Mouse (Mus musculus): ENCODE results near the gene Ripk3.

Ripk3 gene

DNA sequence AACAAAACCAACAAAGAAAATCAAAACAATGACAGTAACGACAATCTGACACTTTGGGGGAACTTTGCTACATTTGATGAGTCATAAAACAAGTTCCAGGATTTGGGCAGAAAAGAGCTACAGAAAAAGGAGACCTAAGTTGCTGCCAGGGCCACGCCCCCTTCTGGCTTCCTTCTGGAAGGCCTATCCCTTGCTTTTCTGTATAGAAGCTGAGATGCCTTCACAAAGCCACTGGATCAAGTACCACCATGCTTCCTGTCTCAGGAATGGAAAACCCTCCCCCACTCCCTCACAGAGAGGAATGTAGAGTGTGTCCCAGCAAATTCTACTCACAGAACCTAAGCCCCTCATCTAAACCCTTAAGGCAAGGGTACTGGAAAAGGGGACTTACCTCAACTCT, 5.3 kb upstream of the Ripk3 start:
- no peak for DNase-seq

DNA sequence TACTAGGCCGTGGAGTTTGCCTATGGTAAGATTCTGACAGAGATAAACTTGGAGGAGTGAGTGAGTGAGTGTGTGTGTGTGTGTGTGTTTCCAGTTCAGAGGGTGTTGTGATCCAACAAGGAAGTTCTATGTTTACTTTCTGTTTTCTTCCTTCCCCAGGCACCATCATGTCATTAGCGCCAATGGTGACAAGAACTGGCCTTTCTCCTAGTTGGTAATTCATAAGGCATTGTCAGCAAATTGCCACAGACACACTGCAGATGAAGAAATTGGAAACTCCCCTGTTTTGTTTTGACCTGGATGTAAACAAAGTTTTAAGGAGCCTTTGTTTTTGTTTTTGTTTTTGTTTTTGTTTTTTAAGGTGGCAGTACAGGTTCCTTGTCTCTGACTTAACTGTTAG, 4.8 kb upstream of the Ripk3 start:
- DNase-seq: no peak

DNA sequence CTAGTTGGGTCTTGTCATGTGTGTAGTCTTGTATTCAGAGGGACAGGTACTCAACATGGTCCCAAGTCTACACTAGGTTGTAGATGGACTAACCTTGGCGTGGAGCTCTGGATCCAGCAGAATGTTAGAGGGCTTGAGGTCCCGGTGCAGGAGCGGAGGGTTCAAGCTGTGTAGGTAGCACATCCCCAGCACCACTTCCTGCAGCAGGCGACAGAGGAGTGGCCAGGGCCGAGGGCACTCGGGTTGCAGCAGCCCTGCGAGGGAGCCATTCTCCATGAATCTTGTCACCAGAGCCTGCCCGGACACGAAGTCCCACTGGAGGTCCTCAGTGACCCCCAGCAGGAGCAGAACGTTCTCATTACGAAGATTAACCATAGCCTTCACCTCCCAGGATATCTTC, 934 bp downstream of the Ripk3 start:
- peak; percentile 9 for DNase-seq

DNA sequence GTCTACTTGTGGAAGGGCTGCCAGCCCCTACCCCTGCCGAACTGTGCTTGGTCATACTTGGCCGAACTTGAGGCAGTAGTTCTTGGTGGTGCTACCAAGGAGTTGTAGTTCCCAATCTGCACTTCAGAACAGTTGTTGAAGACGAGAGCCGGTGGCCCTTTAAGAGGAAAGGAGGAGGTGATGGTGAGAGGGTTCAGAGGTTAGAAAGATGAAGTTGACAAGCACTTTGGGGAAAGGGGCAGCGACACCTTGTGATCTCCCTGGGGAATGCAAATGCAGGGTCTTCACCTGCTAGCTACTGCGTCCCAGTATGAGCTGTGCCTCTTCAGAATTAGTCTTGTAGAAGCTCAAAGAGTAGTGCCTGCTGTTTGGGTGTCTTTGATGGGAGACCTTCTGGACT, 3.5 kb downstream of the Ripk3 start:
- DNase-seq: peak; percentile 52

DNA sequence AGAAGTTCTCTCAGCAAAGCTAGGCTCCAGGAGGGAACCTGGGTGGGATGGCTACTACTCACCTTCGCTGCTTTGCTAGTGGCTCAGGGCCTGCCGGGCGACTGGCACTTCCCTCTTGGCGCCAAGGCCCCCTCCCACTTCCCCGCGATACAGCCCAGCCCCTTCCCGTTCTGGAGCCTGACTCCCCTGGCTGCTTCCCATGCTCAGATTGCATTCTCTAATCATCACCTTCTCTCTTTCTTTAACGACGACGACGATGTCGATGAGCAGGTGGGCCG, 4.8 kb downstream of the Ripk3 start, which contains the start of gene Adcy4:
Gene Adcy4, minus strand, starts transcription at position 138 of the 278 bp plus-strand sequence.
- DNase-seq: peak; percentile 2

DNA sequence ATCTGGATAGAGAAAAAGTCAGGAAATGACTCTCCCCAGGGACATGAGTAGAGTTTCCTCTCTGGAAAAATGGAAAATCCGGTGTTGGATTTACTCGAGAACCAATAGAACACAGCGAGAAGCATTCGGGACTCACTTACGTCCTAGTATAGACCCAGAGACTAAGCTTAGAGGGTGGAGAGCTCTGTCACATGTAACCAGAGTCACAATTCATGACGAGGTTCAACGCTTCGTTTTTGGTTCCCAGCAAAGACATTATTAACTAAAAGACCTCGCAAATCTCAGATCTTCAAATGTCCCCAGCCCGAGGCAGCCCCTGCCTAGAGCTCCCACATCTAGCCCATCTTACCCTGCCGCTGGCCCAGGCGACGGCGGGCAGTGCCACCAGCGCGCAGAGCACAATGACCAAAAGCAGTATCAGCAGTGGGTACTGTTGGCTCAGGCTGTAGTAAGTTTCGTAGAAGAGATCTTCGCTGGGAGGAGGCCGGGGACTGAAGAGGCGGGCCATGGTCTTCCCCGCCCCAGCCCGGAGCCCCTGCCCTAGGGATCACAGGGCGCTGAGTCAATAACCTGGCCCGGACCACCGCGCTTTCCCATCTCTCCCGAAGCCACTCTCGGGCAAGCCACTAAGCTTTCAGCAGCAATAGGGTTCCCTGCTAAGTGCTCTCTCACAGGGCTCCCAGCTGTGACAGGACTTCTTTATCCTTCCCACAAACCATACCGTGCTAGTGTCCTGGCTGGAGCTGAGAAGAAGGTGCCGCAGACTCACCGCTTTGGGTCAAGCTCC, 5.3 kb downstream of the Ripk3 start:
- DNase-seq: peak; percentile 2

DNA sequence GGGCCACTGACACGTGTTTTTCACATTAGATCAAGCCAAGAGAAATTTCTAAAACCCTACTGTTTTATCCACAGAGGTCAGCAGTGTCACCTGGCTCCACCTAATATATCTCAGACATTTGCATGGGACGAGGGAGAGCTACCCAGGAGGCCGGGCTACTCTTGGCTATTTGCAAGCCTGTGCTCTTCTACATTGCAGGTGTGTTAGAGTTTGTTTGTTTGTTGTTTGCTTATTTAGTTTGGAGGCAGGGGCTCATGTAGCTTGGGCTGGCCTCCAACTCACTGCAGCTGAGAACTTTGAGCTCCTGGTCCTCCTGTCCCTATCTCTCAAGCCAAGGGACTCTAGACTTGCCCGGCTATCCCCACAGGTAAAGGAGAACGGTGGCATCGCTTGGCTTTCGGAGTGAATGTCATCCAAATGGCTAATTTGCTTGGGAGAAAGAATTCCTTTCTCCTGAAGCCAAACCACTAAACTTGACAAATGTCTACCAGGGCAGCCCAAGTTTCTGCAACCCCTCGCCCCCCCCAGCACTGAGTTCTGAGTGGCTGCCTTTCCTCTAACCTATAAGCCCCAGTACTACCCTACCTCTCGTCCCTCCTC, 6.2 kb downstream of the Ripk3 start:
- peak; percentile 1 for DNase-seq

DNA sequence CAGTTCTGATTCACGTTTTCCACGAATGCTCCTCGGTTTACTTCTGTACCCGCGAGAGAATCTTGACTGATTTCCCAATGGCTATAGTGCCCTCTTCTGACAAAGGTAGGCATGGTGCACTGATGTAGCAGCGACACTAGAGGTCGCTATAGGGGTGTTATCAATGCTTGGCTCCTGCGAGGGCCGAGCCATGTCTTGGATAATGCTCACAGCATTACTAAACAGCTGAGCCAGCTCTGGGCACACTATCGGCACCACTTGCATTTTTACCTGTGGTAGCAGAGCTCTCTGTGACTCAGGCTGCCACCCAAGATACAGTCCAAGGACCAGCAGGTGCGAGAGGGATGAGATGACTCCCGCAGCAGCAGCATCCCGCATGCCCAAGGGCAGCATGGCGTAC, 7.4 kb downstream of the Ripk3 start:
- peak; percentile 59 for DNase-seq

DNA sequence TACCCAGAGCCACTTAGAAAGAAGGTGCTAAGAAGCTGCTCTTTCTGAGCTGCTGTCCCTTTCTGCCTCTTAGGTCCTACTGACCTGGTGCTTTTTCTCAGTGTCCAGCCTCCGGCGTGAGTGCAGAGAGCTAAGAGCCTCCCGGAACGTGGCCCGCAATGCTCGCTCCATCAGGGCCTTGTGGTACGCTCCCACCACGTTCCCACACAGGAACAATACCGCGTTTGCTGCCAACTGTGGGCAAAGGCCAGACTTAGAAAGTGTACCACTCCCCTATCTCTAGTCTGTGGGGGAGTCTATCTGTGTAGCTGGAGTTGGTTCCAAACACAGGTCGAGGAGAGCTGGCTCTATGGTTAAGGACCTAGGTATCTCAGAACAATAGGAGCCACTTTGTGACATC, 7.9 kb downstream of the Ripk3 start:
- DNase-seq: peak; percentile 2

DNA sequence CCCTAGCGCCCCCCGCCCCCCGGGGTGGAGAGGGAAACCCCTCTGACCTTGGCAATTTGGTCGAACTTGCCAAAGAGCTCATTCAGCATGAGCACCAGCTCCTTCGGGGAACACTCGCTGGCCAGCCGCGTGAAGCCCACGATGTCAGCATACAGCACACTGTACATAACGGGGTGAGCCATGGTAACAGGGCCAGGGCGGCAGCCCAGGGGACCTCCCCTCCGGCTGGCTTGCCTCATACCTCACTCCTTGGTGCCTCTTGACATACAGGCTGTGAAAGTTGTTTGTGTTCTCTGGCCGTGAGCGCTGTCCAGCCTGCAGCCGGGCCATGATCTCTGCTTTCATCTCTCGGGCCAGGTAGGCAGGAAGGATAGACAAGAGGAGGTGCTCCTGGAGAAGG, 9.0 kb downstream of the Ripk3 start:
- DNase-seq: peak; percentile 1

DNA sequence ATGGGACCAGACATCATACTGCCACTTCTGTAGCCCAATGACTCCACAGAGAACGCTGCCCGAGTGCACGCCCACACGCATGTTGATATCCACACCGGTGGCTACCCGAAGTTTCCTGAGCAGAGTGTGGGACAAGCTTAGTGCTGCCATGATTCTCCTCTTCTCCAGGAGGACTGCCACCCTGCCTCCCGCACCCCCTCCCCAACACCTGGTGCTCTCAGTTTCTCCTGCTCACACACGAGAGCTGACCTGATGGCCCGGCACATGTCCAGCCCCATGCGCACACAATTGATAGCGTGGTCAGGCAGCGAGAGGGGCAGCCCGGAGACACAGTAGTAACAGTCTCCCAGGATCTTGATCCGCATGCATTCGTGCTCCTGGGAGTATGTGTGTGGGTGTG, 10.0 kb downstream of the Ripk3 start:
- DNase-seq: peak; percentile 1

DNA sequence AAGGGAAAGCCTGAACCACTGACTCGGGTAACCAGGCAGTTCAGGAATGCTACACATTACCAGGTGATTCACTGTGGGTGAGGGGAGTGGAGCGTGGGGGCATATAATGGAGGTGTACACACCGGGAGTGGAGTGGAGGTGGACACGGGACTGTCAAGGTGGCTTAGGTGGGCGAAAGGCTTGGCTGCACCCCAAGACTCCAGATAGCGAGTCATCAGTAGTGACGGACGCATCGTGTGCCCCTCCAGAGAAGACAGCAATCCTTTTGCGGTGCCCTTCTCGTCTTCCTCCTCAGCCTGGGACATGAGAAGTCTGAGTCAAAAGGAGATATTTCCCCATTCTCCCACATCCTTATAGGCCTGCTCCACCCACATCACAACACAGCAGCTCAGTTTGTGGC, 10.9 kb downstream of the Ripk3 start:
- DNase-seq: peak; percentile 1

DNA sequence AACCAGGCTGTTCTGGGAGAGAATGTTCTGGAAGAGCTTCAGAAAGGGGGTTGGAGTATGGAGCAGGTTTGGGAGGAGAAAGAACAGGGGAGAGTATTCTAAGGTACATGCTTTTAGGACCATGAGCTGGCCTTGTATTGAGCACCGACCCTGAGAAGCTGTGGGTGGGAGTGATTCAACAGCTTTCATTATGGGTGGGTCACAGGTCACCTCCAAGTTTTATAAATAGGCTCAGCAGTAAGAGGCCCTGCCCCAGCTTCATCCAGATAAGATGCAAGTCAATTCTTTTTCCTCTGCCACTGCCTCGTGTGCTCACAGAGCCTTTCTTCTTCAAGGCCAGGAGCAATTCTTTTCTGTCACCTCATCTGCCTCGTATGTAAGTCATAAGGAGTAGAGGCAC, 11.5 kb downstream of the Ripk3 start:
- no peak for DNase-seq

DNA sequence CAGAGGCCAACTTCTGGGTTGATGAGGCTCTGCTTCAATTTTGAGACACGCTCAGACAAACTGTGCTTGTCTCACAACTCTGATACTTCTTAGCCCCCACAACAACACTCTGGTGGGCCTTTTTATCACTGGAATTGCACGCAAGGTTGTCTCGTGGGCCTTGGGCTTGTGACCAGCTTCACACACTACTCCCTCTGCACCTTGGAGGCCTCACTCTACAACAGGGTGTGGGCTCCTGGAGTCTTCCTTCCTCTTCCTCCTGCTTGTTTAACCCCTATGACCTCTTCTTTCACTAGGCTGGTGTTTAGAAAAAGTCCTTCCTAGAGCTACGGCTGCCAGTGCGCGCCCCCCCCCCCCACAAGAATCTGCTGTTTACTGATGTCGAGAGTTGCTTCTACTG, 12.0 kb downstream of the Ripk3 start:
- DNase-seq: no peak

DNA sequence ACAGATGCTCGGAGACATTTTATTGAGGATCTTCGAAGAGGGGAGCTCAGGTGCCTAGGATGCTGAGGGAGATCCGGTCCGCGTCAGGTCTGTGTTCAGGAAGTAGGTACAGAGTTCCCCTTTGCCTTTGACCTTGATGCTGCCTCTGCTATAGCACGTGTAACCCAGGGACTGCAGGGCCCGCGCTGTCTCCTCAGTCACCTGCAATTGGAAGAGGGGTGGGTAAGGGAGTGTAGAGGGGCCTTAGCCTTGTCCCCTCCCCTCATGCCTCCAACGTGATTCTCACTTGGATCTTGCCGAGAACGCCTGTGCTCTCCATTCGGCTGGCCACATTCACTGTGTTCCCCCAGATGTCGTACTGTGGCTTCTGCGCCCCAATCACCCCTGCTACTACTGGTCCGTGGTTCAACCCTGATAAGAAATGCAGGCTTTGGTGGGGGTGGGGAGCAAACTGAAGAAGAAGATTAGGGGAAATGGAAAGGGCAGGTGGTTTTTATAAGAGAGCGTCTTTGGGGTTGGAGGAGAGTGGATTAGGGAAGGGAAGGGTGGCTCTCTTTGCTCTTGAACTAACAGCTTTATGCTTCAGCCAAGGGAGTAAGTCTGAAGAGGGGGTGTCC, 19.5 kb downstream of the Ripk3 start:
- no peak for DNase-seq

DNA sequence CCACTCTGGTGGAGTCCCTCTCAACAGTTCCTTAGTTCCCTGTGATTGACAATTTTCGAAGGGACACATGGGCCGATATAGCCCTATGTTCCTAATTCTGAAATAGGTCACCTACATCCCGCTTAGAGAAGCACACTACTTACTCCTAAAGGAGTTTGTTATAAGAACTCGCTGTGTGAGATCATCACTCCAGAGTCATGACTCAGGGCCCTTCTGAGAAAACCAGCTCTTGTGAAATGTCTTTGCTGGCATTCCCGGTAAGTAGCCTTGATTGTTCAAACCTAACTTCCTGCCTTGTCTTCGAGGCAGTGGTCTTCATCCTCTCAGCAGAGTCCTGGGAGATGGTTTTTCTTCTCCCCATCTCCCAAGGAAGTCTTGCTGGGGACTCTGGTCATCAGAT, 20.1 kb downstream of the Ripk3 start:
- DNase-seq: no peak

DNA sequence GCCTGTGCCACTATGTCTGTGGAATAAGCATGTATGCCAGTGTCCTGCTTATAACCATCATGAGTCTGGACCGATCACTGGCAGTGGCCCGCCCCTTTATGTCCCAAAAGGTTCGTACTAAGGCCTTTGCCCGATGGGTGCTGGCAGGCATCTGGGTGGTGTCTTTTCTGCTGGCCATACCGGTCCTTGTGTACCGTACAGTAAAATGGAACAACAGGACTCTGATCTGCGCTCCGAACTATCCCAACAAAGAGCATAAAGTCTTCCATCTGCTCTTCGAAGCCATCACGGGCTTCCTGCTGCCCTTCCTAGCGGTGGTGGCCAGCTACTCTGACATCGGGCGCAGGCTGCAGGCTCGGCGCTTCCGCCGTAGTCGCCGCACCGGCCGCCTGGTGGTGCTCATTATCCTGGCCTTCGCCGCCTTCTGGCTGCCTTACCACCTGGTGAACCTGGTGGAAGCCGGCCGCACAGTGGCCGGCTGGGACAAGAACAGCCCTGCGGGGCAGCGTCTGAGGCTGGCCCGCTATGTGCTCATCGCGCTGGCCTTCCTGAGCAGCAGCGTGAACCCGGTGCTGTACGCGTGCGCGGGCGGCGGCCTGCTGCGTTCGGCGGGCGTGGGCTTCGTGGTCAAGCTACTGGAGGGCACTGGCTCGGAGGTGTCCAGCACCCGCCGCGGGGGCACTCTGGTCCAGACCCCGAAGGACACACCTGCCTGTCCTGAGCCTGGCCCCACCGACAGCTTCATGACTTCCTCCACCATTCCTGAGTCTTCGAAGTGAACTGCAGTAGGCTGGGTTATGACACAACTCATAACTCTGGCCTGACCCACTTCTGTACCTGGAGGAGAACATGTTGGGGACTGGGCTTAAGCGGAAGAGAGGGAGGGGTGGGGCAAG, 20.9 kb downstream of the Ripk3 start:
- DNase-seq: peak; percentile 19

DNA sequence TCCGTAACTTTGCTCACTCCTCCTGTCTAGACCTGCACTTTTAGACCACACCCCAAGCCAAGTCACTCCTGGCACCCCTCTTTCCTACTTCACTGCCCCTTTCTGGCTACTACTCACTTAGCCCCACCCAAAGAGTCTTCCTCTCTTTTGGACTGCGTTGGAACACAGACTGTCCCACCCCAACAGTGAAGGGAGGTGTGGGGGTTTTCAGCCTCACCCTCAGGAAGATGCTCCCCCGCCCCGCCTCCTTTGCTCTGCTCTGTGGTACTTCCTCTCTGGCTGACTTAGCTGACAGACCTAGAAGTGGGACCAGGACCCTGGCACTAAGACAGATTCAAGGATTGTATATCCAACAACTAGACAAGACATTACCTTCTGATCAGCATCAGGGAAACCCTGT, 23.0 kb downstream of the Ripk3 start, which contains the start of gene Ltb4r1:
Gene Ltb4r1, plus strand, starts transcription at position 267 of the 400 bp plus-strand sequence.
- no peak for DNase-seq

DNA sequence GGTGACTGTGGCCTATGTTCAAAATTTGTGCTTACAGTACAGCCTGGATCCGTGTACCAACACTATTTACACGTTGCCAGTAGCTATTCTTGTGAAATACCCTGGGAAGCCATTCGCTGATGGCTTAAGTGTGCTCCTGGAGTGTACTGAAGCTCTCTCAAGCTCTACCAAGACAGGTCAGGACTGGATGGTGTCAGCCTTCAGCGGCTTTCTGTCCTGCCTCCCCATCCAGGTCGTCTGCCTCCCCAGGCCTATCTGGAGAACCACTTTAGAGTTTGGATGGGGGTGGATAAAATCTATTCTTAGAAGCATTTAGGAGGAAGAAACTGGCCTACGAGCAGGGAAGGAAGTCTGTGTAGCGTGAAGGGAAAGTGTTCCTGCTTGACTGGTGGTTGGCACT, 25.5 kb downstream of the Ripk3 start:
- no peak for DNase-seq

DNA sequence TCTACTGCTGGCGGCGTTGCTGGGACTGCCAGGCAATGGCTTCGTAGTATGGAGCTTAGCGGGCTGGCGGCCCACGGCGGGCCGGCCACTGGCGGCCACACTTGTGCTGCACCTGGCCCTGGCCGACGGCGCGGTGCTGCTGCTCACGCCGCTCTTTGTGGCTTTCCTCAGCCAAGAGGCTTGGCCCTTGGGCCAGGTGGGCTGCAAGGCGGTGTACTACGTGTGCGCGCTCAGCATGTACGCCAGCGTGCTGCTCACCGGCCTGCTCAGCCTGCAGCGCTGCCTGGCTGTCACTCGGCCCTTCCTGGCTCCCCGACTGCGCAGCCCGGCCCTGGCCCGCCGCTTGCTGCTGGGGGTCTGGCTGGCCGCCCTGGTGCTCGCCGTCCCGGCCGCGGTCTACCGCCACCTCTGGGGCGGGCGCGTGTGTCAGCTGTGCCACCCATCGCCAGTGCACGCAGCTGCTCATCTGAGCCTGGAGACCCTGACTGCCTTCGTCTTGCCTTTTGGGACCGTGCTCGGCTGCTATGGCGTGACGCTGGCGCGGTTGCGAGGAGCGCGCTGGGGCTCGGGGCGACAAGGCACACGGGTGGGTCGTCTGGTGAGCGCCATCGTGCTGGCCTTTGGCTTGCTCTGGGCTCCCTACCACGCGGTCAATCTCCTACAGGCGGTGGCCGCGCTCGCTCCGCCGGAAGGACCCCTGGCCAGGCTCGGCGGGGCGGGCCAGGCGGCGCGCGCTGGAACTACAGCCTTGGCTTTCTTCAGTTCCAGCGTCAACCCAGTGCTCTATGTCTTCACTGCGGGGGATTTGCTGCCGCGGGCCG, 26.5 kb downstream of the Ripk3 start:
- DNase-seq: peak; percentile 42

DNA sequence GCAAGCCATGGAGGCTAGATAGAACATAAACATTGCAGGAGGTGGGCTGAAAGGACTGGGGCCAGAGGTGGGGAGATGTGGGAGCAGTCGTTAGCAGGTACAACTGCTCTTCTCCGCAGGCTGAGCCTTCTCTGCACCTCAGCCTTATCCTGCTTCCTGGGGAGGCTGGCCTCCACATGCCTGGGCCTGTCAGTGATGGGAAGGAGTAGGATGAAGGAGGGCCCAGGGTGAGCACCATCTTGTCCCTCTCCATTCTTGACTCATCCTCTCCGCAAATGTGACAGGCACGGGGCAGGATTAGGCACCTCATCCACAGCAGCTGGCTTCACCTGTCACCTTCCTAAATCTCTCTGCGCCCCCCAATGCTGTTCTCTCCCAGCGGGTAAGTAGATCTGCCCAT, 27.5 kb downstream of the Ripk3 start, which contains the start of gene Ltb4r2:
Gene Ltb4r2, plus strand, starts transcription at position 266 of the 400 bp plus-strand sequence.
- DNase-seq: no peak

DNA sequence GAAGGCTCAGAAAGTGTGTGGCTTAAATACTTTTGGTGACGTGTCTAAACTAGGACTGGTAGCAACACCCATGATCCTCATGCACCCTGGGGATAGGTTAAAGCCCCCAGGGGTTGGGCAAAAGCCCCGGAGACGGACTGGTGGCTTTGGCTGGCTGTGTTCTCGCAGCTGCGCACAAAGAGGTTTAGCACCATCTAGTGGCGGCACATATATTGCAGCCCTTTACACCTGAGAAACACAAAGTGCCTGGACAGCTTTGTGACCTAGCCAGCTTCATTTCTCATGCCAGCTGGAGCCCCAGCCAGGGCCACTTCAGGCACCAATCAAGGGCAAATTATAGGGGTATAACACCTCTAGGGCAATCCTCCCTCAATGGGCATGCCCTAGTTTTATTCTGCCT, 28.5 kb downstream of the Ripk3 start:
- peak; percentile 86 for DNase-seq

Data from thymus, postnatal 14 days (tissue).